Mouse (Mus musculus) megakaryocyte, embryonic 14.5 days (primary cell): ENCODE measurements at regions not wholly inside any gene's neighbourhood (a gene's known extent, or its start where the extent isn't known, plus 50 kb on each side); places are given as distances from the start of the nearest gene placed in this dataset.

Experiments used
- FLI1 ChIP-seq: IDR thresholded peaks from 2 replicates; pipeline ENCODE4 v1.6.1; 2012; ENCODE audit warnings: low read length, inconsistent platforms, mixed read lengths
- GATA1 ChIP-seq: IDR thresholded peaks from 3 replicates; pipeline ENCODE4 v1.6.1; 2012; ENCODE audit warnings: mixed read lengths, low read length, inconsistent platforms, borderline replicate concordance

GRCm38 (mm10) chr2:114938416-114939147 is 283.8 kb upstream of the Dph6 start:
- TF ChIP-seq GATA1 = no peak
- no peak for TF ChIP-seq FLI1
